Mouse (Mus musculus) megakaryocyte progenitor cell, adult 5-6 weeks (primary cell): ENCODE results near the gene Zdhhc7. TPM values are rescaled to one million over a fixed set of nuclear protein-coding genes. Genes with fewer than 3 reads are reported as not detected.

ENCODE experiments used
- ATAC-seq: replicated peaks from 2 replicates; pipeline ENCODE4 v1.8.0; 2016; ENCODE audit warnings: mild to moderate bottlenecking, moderate TSS enrichment, inconsistent platforms; ENCODE audit not compliant: poor library complexity
- total RNA-seq, 2 experiments: library from RNA; stranded (forward) in 1 of 2; stranded (reverse) in 1 of 2; fragments of 157-497, 149-512 nt in 1 of 2; fragments of 200-1000 nt in 1 of 2; gene quantifications; 2 replicates each; pipeline versions ENCODE4 v1.2.3 to v1.2.4; 2015 to 2017

The Zdhhc7 gene
- total RNA-seq, 2 experiments from 2014 or later, result 11.1 to 19.4 TPM

DNA sequence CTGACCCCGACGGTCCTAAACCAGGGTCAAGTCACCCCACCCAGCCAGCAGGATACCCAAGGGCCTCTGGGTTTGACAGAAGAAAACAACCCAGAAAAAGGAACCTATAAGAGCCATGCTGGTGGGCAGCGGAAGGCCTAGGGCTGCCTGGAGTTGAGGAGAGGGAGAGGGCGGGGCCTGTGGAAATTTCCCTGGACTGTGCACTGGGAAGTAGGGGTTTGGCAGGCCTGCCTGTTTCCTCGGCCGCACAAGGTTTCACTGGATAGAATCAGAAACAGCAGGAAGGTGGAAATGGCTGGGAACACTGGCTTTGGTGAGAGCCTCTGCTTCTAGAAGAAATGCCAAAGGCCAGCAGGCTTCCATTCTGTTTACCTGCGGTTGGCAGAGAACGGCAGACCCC is 28.5 kb downstream of the Zdhhc7 start:
- ATAC-seq, result no peak

DNA sequence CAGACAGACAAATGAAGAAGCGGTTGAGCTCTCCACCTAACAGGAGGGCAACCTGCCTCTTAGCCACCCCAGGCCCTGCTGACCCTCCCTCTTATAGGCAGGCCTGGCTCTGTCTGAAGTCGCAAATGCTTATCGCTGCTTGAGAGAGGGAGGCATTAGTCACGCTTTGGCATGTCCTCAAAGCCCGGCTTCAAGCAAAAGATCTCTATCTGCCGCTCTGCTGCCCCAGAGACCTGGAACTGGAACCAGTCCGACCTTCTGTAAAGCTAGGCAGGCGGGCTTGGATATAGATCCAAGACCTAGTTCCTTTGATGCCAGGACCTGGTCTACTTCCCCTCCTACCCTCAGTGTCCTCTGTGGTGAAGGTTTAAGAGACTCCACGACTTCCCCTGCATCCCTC is 29.0 kb downstream of the Zdhhc7 start:
- no peak for ATAC-seq

DNA sequence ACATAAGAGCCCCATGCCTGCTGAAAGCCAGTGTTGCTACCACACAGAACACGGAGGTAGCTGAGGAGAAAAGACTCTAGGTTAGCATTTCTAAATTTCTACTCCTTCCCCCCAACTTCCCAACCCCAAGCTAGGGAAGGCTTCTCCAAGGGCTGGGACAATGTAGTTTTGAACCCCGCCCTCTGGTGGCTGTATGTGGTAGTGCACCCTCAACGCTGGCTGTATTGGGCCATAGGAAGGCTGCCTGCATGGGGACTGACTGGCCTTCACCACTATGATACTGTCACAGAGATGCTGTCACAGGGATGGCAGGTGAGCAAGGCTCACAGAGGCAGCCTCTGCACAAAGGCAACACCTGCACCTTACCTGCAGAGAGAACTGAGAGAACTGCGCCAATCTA is 29.6 kb downstream of the Zdhhc7 start:
- ATAC-seq, result peak; percentile 93

DNA sequence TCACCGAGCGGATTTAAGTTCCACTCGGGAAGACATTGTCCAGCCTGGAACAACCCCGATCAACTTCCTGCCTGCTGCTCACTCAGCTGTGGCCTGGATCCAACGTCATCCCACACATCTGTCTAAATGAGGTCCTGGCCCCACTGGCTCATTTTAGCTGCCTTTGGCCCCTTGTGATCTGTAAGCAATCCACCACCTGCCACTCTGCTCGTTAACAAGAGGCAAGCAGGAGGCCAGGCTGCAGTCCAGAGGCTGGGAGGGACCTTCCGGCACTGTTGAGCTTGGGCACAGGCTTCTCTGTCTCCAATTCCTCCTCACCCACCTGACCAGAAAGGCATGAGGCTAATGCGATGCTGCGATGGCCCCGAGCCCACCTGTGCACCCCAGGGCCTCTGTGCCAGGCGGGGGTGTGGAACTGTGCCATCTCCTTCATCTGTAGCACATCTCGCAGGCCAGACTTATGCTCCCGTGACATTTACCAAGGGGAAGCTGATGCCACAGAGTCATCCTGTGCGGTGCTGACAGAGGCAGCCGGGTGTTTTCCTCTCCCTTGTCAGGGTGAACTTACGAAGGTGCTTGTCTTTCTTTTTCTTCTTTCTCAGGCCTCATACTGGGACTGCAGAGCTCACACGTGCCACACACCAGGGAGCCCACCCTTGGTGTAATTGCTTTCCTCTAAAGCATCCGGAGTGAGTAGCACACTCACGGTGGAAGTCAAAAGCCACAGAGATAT is 33.2 kb downstream of the Zdhhc7 start:
- ATAC-seq, result no peak

DNA sequence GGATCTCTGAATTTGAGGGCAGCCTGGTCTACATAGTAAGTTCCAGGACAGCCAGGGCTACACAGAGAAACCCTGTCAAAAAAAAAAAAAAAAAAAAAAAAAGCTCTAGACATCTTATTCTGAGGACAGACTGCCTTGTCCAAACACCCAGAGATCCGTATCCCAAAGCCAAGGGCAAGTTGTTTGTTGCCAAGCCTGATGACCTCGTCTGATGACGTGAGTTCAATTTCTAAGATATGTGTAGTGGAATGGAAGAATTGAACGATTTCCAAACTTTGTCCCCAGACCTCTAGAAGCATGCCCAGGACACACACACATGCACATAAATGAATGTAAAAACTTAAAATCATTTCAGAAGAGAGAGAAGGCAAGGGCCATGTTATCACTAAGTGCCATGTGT is 35.1 kb downstream of the Zdhhc7 start:
- no peak for ATAC-seq

DNA sequence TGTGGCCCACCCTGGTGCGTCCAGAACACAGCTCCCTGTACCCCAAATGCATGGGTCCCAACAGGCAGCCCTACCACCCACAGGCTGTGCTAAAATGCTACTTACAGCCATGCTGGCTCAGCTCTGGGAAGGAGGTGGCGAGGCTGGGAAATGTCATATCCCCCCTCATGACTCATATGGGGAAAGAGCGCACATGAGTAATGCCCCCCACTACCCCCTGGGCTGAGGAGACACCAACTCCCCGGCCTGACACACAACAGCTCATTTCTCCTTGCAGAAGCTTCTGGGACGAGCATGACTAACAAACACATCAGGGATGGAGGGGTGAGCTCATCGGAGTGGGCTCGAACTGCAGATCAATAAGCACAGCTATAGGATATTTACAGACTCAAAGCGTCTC is 35.7 kb downstream of the Zdhhc7 start:
- ATAC-seq, result no peak

DNA sequence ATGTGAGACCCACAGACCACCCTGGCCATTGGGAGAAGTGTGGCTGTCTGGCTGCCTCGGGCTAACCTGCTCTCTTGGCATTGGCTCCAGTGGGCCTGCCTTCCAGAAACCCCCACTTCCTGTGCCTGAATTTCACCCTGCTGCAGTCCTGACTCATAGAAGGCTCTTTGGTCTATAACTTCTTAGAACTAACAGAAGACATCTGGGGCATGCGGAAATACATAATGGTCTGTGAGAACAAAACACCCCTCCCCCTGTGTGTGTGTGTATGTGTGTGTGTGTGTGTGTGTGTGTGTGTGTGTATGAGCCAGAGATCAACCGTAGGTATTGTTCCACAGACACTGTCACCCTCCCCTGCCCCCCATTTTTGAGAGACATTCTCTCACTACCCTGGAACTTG is 38.0 kb downstream of the Zdhhc7 start:
- no peak for ATAC-seq

DNA sequence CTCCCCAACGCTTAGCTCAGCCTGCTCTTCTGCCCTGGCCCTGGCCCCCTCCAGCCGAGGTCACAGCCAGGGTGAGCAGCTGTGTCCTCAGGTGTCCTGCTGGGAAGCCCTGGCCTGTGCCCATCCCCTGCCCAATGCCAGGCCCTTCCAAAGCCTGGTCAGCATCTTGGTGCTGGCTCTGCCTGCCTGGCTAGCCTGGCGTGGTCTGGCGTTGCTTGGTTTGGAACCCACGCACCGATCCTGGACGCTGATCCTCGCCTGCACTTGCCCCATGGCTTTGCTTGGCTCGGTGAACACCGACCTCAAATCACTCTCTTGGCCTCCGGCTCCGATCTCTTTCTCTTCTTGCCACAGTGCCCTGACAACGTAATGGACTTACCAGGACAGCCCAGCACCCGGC is 38.5 kb downstream of the Zdhhc7 start:
- no peak for ATAC-seq

DNA sequence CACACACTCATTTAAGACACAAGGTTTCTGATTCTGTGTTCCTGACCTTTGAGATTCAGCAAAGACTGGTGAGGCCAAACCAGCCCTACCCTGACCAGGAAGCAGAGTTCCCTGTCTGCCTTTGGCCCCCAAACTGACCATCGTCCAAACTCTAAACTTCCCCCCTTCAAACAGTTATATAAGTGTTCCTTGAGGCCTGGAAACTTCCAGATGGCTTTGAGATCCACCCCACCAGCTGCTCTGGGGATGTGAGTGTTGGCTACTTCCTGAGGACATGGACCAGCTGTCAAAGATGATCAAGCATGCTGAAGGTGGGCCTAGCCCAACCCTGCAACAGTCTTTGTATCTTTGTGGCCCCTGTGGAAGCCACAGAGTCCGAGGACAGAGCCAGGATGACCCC is 44.2 kb downstream of the Zdhhc7 start:
- no peak for ATAC-seq

DNA sequence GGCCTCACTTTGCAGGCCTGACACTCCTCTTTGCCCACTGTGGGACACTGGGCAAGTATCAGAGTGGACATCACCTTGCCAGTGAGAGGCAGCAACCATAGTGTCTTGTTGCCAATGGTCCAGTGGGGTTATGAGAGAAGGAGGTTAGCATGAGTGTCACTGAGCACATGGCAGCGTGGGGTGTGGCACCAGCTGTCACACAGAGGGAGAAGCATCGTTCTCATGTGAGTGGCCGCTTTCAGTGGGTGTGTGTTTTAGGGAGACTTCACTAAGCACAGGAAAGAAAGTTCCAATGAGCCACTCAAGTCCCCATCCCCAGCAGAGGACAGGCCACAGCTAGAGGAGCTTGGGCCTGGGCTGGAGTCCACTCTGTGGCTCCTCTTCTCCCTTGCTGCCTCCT is 46.4 kb downstream of the Zdhhc7 start:
- no peak for ATAC-seq

DNA sequence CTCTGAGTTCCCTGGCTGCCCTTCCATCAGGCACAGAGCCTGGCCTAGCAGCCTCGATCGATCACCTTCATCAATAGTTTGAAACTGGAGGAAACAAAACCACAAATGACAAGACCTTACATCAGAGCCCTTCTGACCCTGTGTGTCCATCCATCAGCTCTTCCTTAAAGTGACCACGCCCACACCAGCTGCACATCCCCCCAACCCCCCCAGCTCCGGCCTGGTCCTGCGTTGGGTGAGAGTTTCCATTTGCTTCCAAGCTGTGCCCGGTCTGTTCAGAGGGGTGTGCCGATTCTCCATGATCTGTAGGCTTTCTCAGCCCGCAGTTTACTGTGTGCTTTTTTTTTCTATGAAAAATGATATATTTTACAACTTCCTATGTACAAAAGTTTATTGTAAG is 49.0 kb downstream of the Zdhhc7 start:
- ATAC-seq, result no peak

DNA sequence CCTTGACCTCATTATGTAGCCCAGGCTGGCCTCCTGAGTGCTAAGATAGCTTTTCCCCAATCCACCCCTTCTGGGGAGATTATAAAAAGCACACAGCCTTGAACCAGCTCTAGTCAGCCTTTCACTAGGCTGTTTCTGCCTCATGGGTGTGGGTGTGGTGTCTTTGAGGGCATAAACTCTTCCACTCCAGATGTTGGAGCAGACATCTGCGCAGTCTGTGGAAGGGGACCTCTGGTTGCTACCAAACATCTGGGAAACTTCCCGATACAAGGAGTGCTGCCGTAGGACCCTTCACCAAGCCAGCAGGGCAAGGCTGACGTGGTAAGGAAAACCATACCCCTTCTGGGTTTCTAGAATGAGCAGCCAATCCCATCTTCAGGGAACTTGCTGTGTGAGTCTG is 49.4 kb downstream of the Zdhhc7 start:
- ATAC-seq, result no peak

DNA sequence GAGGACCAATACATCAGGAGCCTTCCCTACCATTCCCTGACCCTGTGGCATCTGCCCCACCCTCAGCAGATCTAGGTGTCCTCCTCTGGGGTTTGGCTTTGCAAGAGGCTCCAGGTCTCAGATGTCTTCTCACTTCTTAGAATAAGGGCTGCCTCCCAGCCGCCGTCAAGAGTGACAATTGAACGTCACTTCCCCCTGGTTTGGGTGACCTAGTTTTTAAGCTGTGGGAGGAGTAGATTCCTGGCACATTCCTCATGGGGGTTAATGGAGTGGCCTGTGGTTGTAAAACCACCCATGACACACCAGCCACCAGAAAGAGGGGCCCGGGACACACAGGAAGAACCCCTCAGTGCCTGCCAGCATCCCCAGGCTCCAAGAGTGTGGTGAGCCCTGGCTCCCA is 50.3 kb downstream of the Zdhhc7 start:
- peak; percentile 35 for ATAC-seq

DNA sequence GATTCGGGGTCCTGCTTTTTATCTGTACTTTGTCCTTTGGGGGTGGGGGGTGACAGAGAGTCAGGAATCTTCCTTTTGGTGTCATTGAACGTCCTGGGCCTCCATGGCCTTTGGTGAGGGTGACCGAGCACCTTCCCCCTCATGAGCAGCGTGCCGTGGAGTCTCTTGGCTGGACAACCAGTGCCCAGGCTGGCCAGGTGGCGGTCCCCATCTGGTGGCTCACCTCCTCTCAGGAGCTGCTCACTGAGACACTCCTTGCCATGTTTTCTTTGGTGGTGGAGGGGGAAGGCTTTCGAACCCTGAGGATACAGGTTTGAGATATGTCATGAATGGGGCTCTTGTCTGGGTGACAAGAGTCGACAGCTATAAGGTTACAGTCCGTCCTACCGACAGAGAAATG is 50.9 kb downstream of the Zdhhc7 start:
- no peak for ATAC-seq

DNA sequence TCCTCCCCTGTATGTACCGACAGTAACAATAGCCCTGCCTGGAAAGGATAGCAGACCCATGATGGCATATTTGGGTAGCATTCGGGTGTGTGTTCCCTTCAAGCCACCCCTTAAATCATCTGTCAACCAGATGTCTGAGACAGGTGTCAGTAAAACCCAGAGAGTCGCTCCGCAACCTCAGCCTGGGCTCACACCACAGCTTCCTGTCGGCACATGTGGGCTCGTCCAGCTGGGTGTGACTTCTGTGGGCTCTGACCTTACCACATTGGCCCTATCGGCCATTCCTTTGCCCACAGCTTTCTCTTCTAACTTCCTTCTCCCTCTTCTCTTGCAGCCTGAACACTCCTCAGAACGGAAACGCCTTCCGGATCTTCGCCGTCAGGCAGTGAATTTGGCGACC is 51.3 kb downstream of the Zdhhc7 start:
- peak; percentile 87 for ATAC-seq

DNA sequence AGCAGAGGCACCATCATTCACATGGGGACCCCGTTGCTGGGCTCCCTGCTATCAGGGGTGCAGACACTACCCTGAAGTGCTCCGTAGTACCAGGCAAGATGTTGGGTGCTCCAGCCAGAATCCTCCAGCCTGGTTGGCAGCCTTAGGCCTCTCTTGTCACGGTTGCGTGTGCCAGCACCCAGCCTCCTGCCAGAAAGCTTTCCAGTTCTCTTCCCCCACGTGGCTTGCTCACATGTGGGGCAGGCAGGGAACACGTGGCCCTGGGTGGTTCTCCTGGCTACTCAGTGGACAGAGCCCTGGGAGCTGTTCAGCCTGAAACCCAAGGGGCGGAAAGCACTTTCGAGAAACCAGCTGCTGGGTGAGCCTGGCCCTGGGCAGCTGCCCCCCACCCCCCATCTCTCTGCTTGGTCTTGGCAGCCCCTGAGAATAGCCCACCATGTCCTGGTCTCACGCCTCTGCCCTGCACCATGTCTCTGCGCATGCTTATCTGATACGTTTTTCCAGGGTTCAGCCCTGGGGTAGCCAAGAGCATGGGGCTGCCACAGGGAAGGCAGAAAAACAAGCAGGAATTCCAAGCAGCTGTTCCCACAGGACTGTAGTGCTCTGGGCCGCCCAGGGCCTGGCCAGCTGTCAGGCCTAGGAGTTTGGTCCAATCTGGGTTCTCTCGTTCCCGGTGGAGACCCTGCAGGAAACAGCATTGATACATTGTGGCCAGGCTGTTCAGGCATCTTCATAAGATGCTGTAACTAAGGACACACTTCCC is 54.8 kb downstream of the Zdhhc7 start:
- ATAC-seq, result no peak

DNA sequence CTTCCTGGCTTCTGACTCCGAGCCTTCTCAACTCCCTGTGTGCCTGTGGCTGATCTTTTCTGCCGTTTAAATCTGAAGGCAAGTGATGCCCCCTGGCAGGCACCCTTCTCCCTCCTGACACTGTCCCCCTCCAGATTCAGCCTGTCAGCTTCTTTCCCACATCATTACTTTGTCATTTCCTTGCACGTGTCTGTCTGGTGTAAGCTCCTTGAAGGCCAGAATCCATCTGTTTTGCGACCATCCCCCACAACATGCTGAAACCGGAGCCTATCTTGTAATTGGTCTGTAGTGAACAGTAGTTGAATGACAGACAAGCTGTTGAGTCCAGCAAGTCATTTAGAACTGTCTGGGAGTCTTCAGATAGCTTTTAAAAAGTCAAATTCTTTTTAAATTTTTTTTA is 55.8 kb downstream of the Zdhhc7 start:
- ATAC-seq, result no peak

DNA sequence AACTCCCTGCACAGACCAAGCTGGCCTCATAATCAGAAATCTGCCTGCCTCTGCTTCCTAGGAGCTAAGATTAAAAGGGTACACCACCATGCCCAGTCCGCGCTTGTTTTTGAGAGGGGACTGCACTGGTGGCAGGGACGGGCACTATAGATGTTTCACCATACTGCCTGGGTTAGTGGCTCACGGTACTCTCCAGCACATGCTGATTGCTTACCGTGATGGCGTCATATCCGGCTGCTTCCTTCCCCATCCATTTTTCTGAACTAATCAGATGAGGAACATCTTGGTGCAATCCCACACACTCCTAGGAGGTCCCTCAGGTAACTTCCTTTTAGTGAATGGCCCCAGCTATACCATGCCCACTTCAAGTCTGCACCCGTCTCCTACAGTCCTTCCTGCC is 56.4 kb downstream of the Zdhhc7 start:
- ATAC-seq, result peak; percentile 59

DNA sequence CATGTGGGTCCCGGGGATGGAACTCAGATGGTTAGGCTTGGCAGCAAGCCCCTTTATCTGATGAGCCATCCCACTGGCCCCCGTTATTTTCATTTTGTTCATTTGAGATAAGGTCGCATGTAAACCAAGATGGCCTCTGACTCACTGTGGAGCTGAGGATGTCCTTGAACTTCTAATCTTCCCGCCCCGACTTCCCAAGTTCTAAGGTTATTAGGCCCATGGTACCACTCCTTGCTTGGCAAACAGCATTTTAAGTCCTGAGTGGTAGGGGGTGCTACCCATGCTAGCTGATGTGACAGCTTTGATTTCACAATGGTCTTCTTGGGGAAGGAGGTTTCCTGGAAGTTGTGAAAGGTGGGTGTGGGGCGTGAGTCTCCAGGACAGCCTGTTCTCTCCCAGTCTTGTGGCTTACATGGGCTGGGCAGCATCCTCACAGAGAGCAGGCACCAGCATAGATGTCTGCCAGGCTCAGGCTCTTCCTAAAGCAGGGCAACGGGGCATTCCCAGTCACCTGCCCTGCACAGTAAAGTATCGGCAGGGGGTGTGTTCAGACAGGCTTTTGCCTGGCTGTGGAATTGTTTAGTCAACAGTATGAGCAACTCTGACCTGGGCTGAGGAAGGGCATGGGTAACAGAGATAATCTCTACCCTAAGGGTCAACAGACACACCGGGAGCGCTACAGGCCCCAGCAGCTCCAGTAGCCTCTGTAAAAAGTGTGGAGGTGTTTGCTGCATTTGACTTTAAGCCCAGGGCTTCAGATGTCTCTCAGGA is 58.6 kb downstream of the Zdhhc7 start:
- ATAC-seq, result peak; percentile 40

DNA sequence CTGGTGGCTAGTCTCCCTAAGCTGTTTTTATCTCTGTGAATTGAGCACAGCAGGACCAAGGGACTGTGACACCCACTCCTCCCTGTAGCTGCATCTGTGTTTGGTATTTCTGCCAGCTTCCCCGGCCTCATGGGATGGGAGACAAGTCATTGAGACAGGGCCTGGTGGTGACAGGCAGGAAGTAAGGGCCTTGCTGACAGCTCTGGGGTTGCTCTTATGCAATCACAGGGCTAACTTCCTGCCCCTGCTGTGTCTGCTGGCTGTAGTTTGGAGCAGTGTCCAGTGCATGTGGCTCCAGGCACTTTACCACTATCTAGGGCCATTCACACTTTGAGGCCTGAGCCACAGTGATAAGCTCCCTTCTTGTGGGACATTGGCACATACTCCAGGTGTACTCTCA is 60.4 kb downstream of the Zdhhc7 start:
- peak; percentile 79 for ATAC-seq

DNA sequence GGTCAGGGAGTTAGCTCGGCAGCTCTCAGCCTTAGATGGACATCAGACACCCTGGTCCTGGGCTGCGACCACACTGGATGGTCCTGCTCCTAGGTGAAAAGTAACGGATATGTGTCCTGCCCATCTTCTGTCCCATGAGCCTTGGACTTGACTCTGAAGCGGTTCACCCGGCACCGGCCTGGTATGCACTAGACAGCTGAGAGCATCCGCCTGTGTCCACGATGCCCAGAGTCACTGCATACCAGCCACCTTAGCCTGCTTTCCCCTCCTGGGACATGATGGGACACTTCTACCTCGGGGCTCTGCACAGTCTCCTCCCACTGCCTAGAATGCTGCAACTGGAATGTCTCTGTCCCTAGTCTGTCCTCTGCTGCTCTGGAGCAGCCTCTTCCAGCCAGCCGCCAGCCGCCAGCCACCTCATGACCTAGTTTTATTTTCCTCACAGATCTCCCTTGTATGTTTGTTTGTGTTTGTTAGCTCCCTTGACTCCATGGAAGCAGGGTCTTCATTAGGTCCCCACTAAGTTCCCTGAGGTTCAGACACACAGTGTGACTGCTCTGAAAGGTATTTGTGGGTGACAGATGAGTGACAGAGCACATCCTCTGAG is 61.9 kb downstream of the Zdhhc7 start:
- ATAC-seq, result no peak

DNA sequence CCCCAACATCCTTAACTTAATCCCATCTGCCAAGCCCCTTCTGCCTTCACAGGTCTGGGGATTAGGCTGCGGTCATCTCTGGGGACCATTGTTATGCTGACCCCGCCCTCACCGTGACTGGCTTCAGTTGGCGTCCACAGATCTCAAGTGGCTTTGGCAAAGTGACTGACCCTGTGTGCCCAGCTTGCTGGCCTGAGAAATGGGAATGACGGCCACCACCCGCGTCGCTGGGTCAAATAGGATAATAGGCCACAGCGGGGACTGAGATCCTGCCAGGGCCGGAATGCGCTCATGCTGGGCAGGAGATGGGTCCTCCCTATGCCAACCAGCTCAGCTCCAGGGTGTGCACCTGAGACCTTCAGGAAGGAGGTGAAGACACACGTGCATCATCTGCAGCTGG is 62.5 kb downstream of the Zdhhc7 start:
- ATAC-seq, result no peak
